Mouse (Mus musculus): ENCODE data around the gene Brms1l.

DNA sequence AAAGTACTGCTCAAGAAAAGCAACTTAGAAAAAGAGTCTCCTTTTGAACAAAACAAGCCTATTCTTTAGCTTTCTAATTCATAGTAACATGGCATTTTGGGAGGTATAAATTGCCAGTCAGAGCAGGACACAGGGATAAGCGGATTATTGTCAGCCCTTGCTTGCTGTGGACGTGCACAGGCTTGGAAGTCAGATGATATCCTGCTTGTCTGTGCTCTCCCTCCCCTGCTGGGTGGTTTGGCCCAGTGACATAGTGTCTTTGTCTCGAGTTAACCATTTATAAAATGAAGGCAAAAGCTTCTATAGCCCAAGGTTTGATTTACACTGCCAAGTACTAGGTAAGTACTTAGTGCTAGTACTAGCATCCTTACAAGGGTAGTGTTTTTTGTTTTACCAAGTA, 76.0 kb downstream of the Brms1l start:
- TF ChIP-seq NANOG (IDR thresholded peaks at IDR 0.05; ENCODE audit: borderline replicate concordance, low read length) (no peak), CTCF (conservative IDR thresholded peaks at IDR 0.05; ENCODE audit: low read length) (no peak), POU5F1 (IDR thresholded peaks at IDR 0.05; ENCODE audit: borderline replicate concordance, low read length) (no peak)
